Mouse (Mus musculus) lung, adult 2 months (tissue): ENCODE data around the gene Slc1a1. TPM values are rescaled to one million over a fixed set of nuclear protein-coding genes. Genes with fewer than 3 reads are reported as not detected.

ENCODE experiments used
- DNase-seq: peaks from one replicate; pipeline ENCODE4 v3.0.0; 2022
- H3K4me1 ChIP-seq: fragments of 200-500 bp; 2 replicates; pipeline ENCODE4 v1.6.1; 2011; ENCODE audit warnings: low read length; ENCODE audit not compliant: control insufficient read depth, insufficient read depth
- H3K4me3 ChIP-seq: fragments of 200-500 bp; replicated peaks from 2 replicates; pipeline ENCODE3; 2011; ENCODE audit warnings: low read depth, mild to moderate bottlenecking, control low read depth, low read length; ENCODE audit errors: extremely low read depth
- CTCF ChIP-seq: fragments of 200-500 bp; IDR thresholded peaks from 2 replicates; pipeline ENCODE4 v1.5.1; 2011; ENCODE audit warnings: mild to moderate bottlenecking, low read length, control low read depth; ENCODE audit not compliant: insufficient read depth
- POLR2A ChIP-seq: fragments of 200-500 bp; IDR thresholded peaks from 2 replicates; pipeline ENCODE4 v1.6.1; 2011; ENCODE audit warnings: low read depth, mild to moderate bottlenecking, control low read depth, low read length, borderline replicate concordance; ENCODE audit errors: extremely low read depth
- WGBS: fragments of 180-500 bp; shearing (Covaris S2); methylation state at CpG from one replicate; pipeline ENCODE4 v1.1.7; 2018; 5-methylcytosine and 5-hydroxymethylcytosine counted together
- polyA plus RNA-seq: library from polyadenylated mRNA; depleted of rRNA; stranded (reverse); fragments of >200 nt; gene quantifications from 2 replicates; pipeline ENCODE4 v1.2.3, GENCODE M21; 2012

The Slc1a1 gene
- polyA plus RNA-seq, 1 experiment: 11.4 TPM

DNA sequence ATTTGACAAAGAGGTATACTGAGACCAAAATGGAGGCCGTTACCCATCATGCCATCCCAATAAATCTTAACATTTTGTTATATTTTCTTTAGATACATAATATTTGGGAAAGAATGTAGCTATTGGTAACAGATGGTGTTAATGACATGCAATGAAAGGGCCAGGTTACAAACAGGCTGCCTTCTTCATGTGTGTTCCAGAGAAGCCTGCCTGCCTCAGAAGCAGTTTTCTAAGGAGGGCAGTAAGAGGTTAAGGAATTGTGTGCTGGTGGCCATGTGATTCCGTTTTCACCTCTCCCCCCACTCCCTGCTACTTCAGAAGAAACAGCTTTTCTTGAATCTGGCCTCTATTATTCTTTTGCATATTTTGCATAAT, 27.4 kb upstream of the Slc1a1 start:
- TF ChIP-seq CTCF (no peak), POLR2A (no peak)
- 63% methylated on average over 2 of the region's 2 CpGs for WGBS

DNA sequence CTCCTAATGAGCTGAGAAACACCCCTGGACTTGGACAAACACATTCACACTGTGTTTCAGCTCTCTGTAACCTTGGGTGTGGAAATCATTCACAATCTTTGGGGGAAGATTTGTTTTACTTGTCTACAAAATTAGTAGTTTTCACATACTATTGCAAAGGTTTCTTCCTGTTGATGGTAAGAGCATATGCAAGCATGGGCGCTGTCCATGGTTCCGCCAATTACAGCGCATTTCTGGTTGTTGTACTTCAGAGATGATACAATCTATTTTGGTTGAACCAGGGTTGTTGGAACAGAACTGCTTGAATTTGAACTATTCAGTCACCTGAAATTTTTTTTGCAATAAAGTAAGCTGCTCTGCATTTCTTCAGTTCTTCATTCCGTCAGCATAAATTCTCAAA, 16.6 kb upstream of the Slc1a1 start:
- WGBS: 73% methylated on average over 4 of the region's 4 CpGs
- no peak for TF ChIP-seq POLR2A
- TF ChIP-seq CTCF: no peak
- Histone ChIP-seq H3K4me1 (no peaks in the 10 kb centered on the region), H3K4me3 (no peak overlapping the region)
- DNase-seq: no peak

More for the DNA sequence above, 27.4 kb upstream of the Slc1a1 start:
- Histone ChIP-seq H3K4me1 (no peaks in the 10 kb centered on the region), H3K4me3 (no peak overlapping the region)
- no peak for DNase-seq

- Histone ChIP-seq H3K4me3 (peak overlapping the region; percentile 32), H3K4me1 (peaks cover 5% of the 10 kb centered on the region)
- WGBS: 24% methylated on average over 15 of the region's 15 CpGs
- TF ChIP-seq CTCF: no peak
- TF ChIP-seq POLR2A: no peak
- peak; percentile 29 for DNase-seq
Measured at GRCm38 (mm10) chr19:28827697-28828328, 7.0 kb upstream of the Slc1a1 start.

DNA sequence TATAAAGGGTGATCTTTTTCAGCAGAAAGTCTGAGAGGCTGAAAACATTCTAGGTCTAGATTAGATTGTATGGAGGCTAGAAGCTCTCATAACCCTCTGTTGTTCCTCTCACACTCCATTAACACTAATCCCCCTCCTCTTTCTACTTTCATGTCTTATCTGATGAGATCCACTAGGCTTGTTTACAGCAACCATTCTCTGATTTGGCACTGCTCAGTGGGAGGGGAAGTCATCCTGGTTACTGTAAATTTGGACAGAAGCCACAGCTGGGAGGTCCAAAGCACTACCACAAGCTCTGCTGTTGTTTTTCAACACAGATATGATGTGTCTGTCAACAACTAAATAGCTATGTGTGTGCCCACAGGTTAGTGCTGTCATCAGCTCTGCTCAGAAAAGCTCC, 3.5 kb upstream of the Slc1a1 start:
- DNase-seq: no peak
- Histone ChIP-seq H3K4me3 (no peak overlapping the region), H3K4me1 (peaks cover 5% of the 10 kb centered on the region; the same call in 1 of the 2 replicates)
- TF ChIP-seq CTCF (no peak), POLR2A (no peak)

GRCm38 (mm10) chr19:28832605-28833004, 2.2 kb upstream of the Slc1a1 start:
- H3K4me3 ChIP-seq: no peak overlapping the region
- no peak for DNase-seq
- H3K4me1 ChIP-seq: peaks cover 2% of the 10 kb centered on the region; the same call in 1 of the 2 replicates
- 88% methylated on average over 3 of the region's 3 CpGs for WGBS
- TF ChIP-seq POLR2A: no peak
- TF ChIP-seq CTCF: no peak

DNA sequence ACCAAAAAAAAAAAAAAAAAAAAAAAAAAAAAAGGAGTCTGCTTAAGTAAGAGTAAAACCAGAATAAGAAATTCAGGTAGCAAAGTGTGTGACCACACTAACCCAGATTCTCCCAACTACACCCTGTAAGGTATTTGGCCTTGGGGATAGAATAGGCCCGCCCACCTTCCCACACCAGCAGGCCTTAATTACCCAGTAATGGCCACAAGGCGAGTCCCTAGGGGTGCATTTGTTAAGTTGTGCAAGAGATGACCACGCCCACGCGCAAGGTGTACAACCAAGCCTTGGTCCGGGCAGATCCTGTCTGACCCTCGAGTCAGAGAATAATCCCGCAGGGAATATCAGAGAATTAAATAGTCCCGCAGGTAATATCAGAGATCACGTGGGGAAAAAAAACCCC, 461 bp upstream of the Slc1a1 start:
- DNase-seq: no peak
- Histone ChIP-seq H3K4me1 (no peaks in the 10 kb centered on the region), H3K4me3 (peak overlapping the region; percentile 60)
- TF ChIP-seq CTCF (no peak), POLR2A (no peak)
- WGBS: 14% methylated on average over 10 of the region's 10 CpGs

DNA sequence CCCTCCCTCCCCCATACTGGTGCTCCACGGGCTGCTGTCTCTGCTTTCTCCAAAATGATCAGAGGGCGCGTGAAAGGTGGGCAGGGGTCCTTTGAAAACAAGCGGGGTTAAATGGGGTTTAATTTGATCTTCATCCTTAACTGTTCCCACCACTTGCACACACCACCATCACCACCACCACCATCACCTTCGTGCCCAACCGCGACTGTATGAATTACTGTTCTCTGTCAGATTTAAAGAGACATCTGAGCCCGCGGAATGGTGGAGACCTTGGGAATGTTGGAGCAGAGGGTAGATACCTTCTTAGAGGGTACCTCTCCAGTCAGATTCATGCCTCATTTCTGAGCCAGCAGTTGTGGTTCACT, 633 bp downstream of the Slc1a1 start:
- WGBS: 16% methylated on average over 9 of the region's 9 CpGs
- TF ChIP-seq CTCF: no peak
- TF ChIP-seq POLR2A: no peak
- H3K4me3 ChIP-seq: peak overlapping the region; percentile 60
- DNase-seq: no peak
- no peaks in the 10 kb centered on the region for H3K4me1 ChIP-seq

DNA sequence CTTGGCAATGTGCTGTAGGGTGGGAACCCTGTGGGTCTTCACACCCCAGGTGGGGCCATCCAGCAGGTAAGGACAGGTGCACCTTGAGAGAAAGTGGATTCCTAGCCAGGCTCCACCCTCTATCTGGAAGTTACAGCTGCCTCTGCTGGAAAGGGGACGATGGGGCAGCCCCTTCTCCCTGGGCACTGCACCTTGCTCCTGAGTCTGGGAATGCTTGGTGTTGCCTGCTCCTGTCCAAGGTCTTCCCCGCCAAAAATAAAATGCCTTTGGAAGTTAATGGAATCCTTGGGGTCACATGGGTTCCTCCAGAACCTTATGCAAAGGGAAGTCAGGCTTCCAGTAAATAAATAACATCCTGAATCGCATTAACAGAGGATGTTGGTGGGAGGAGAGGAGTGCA, 1.3 kb downstream of the Slc1a1 start:
- H3K4me1 ChIP-seq: no peaks in the 10 kb centered on the region
- TF ChIP-seq CTCF: no peak
- no peak for TF ChIP-seq POLR2A
- DNase-seq: no peak
- WGBS: 42% methylated on average over 3 of the region's 3 CpGs
- H3K4me3 ChIP-seq: no peak overlapping the region

- no peak for DNase-seq
Measured at GRCm38 (mm10) chr19:28836651-28837410, 2.0 kb downstream of the Slc1a1 start.

DNA sequence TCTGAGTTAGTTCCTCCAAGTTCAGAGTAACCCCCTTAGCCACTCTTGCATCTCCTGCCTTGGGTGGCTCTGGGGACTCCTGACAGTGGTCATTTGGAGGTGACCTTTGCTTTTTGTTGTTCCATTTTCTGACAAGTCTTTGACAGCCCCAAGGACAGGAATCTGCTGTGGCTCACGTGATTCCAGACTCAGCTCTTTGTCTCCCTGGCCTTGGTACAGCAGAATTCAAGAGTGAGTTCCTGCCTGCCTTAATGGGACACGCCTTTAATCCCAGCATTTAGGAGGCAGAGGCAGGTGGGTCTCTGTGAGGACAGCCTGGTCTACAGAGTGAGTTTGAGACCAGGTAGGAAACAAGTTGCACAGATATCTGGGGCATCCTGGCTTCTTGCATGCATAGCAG, 3.9 kb downstream of the Slc1a1 start:
- no peak for TF ChIP-seq CTCF
- no peak for TF ChIP-seq POLR2A
- 80% methylated on average over 2 of the region's 2 CpGs for WGBS
- no peaks in the 10 kb centered on the region for H3K4me1 ChIP-seq
- no peak for DNase-seq
- no peak overlapping the region for H3K4me3 ChIP-seq

More at GRCm38 (mm10) chr19:28836651-28837410, 2.0 kb downstream of the Slc1a1 start:
- WGBS: 80% methylated on average over 11 of the region's 11 CpGs
- no peak overlapping the region for H3K4me3 ChIP-seq
- no peaks in the 10 kb centered on the region for H3K4me1 ChIP-seq
- no peak for TF ChIP-seq POLR2A
- no peak for TF ChIP-seq CTCF

DNA sequence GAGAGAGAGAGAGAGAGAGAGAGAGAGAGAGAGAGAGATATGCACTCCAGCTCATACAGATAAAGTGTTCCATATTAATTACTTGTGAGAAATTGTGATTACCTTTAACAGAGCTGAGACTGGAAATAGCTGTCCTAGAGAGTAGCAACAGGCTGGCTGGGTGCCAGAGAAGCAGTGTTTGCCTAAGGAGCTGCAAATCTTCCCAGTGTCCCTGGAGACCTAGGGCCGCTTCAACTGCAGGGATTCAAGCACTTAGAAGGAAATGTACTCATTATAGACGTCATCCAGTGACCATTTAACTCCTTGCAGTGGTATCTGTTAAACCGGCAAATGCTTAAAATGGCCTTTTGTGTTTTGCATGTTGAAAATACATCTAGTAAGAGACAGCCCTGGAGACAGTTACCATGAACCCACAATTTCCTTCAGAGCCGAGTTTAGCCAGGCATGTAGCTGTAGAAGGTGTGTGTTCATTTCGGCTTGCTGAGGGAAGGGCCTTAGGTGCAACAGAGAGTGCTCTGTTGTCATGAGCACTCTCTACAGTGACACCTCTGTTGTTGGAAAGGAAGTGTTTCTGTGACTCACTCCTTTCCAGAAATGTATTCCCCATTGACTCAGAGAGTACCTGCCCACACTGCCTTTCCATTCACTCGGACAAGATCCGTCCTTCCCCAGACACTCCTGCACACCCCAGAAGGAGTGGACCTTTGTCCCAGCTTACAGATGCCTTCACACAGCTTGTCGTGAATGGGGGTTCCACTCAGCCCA, 10.3 kb downstream of the Slc1a1 start:
- 63% methylated on average over 8 of the region's 8 CpGs for WGBS
- Histone ChIP-seq H3K4me3 (no peak overlapping the region), H3K4me1 (no peaks in the 10 kb centered on the region)
- DNase-seq: no peak
- TF ChIP-seq CTCF (no peak), POLR2A (no peak)
